Mouse (Mus musculus): Measurements from ENCODE around the gene Dvl3. TPM values are rescaled to one million over a fixed set of nuclear protein-coding genes. Genes with fewer than 3 reads are reported as not detected.

The Dvl3 gene
- total and polyA plus RNA-seq, 3 experiments: 1.9 to 16.9 (median 7.7) TPM

DNA sequence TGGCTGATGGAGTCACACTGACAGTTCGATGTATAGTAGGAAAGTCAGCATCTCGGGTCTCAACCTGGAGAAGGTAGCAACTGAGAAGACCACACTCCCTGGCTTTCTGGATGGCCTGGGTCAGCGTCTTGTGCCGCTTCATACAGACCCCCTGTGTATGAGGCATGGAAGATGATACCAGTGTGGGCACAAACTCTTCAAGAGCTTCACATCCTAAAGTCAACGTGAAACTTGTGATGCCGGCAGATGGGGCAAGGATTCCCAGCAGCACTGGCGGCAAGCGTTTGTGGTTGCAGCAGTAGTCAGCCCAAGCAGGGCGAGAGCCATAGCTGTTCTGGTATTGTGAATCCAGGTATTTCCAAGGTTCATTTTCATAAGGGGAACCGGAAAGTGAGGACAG is 28.9 kb downstream of the Dvl3 start:
- Histone ChIP-seq H3K4me3 (replicated peaks in 1 of 3; ENCODE audit: low read depth in 2 of 3, low read length in 2 of 3, poor library complexity in 1 of 3) (no peak overlapping the region), H3K36me3 (replicated peaks in 1 of 2; ENCODE audit: control insufficient read depth in 1 of 2, insufficient read depth in 1 of 2, low read length in 1 of 2) (peaks cover 56 to 65% of the 10 kb centered on the region in 2 experiments), H3K9me3 (replicated peaks; ENCODE audit: low read length) (peaks cover 4% of the 10 kb centered on the region), H3K4me1 (ENCODE audit: control insufficient read depth in 1 of 2, insufficient read depth in 2 of 2) (peaks cover 2 to 20% of the 10 kb centered on the region in 2 experiments), H3K4me2 (ENCODE audit: insufficient read depth, low read depth, poor library complexity, severe bottlenecking) (no peak overlapping the region), H3K27ac (ENCODE audit: insufficient read depth, low read depth) (no peak overlapping the region), H3K79me2 (replicated peaks; ENCODE audit: control insufficient read depth, extremely low read depth, insufficient read depth, poor library complexity, severe bottlenecking) (peaks cover 19% of the 10 kb centered on the region), H3K27me3 (replicated peaks) (no peaks in the 10 kb centered on the region), H3K9ac (ENCODE audit: insufficient read depth, low read depth) (no peak overlapping the region)
- TF ChIP-seq ZNF384 (IDR thresholded peaks at IDR 0.05; ENCODE audit: low read depth, low read length) (no peak), SIN3A (IDR thresholded peaks at IDR 0.05; ENCODE audit: low read length) (no peak), NRF1 (IDR thresholded peaks at IDR 0.05; ENCODE audit: low read depth, low read length) (no peak), BHLHE40 (IDR thresholded peaks at IDR 0.05; ENCODE audit: low read depth, low read length) (no peak), MEF2A (IDR thresholded peaks at IDR 0.05; ENCODE audit: borderline replicate concordance, low read depth, low read length) (no peak), ZKSCAN1 (IDR thresholded peaks at IDR 0.05; ENCODE audit: borderline replicate concordance, low read depth, low read length) (no peak), MAFK (IDR thresholded peaks at IDR 0.05; ENCODE audit: insufficient replicate concordance, low read length) (no peak), NELFE (IDR thresholded peaks at IDR 0.05; ENCODE audit: low read depth, low read length) (no peak), POLR2A (IDR thresholded peaks at IDR 0.05; ENCODE audit: low read depth, low read length) (no peak), RAD21 (IDR thresholded peaks at IDR 0.05; ENCODE audit: low read depth, low read length) (no peak), CHD1 (IDR thresholded peaks at IDR 0.05; ENCODE audit: low read depth, low read length) (no peak), EP300 (IDR thresholded peaks at IDR 0.05; ENCODE audit: low read length) (no peak), HCFC1 (IDR thresholded peaks at IDR 0.05; ENCODE audit: low read depth, low read length) (no peak), ZC3H11A (IDR thresholded peaks at IDR 0.05; ENCODE audit: low read depth, low read length) (no peak), PAX5 (IDR thresholded peaks at IDR 0.05; ENCODE audit: low read length) (no peak), USF1 (IDR thresholded peaks at IDR 0.05; ENCODE audit: low read depth, low read length) (no peak), CHD2 (IDR thresholded peaks at IDR 0.05; ENCODE audit: low read length) (no peak)
- dilution Hi-C loops (cut with MboI; ENCODE audit: extremely low pct_ligation_motif_present, extremely low pct_unique_long_range_greater_than_20kb, low sequenced_read_pairs) (no loop called here), in situ Hi-C loops (cut with MboI; ENCODE audit: low pct_ligation_motif_present, low pct_unique_long_range_greater_than_20kb, low sequenced_read_pairs) (loop anchor here (5.0 kb wide), 2 partner anchors 38 to 67 kb away; partner anchors contain the start of genes Alg3, Eef1akmt4 and Gm49333)
- no peak for DNase-seq (ENCODE audit: extremely low read depth)

DNA sequence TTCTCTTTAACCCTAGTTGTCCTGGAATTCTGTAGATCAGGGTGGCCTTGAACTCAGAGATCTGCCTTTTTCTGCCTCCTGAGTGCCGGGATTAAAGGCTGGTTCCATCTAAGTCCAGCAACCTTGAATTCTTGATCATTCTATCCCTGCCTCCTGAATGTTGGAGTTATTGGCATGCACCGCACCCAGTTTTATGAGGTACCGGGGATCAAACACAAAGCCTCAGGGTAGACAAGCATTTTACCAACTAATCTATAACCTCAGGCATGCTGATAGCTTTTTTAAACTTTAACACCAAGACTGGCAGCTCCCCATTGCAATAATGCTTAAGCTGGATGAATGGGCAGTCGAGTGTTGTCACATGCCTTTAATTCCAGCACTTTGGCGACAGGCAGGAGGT is 30.6 kb downstream of the Dvl3 start:
- Histone ChIP-seq H3K9ac (ENCODE audit: insufficient read depth, low read depth) (peak overlapping the region; percentile 66), H3K27ac (ENCODE audit: insufficient read depth, low read depth) (no peak overlapping the region; the same call in 1 of the 2 replicates), H3K79me2 (replicated peaks; ENCODE audit: control insufficient read depth, extremely low read depth, insufficient read depth, poor library complexity, severe bottlenecking) (peaks cover 19% of the 10 kb centered on the region), H3K36me3 (replicated peaks in 1 of 2; ENCODE audit: control insufficient read depth in 1 of 2, insufficient read depth in 1 of 2, low read length in 1 of 2) (peaks cover 55 to 64% of the 10 kb centered on the region in 2 experiments), H3K27me3 (replicated peaks) (no peaks in the 10 kb centered on the region), H3K4me3 (replicated peaks in 1 of 3; ENCODE audit: low read depth in 2 of 3, low read length in 2 of 3, poor library complexity in 1 of 3) (peak overlapping the region; percentile 64 to 93 (median 79)), H3K4me2 (ENCODE audit: insufficient read depth, low read depth, poor library complexity, severe bottlenecking) (peak overlapping the region; percentile 61), H3K4me1 (ENCODE audit: control insufficient read depth in 1 of 2, insufficient read depth in 2 of 2) (peaks cover 2 to 20% of the 10 kb centered on the region in 2 experiments), H3K9me3 (replicated peaks; ENCODE audit: low read length) (peaks cover 4% of the 10 kb centered on the region)
- DNase-seq (ENCODE audit: extremely low read depth): no peak
- in situ Hi-C loops (cut with MboI; ENCODE audit: low pct_ligation_motif_present, low pct_unique_long_range_greater_than_20kb, low sequenced_read_pairs) (loop anchor here (5.0 kb wide), 2 partner anchors 40 to 65 kb away; partner anchors contain the start of genes Alg3, Eef1akmt4 and Gm49333), dilution Hi-C loops (cut with MboI; ENCODE audit: extremely low pct_ligation_motif_present, extremely low pct_unique_long_range_greater_than_20kb, low sequenced_read_pairs) (no loop called here)
- TF ChIP-seq ZC3H11A (IDR thresholded peaks at IDR 0.05; ENCODE audit: low read depth, low read length): no peak
- TF ChIP-seq BHLHE40 (IDR thresholded peaks at IDR 0.05; ENCODE audit: low read depth, low read length): no peak
- TF ChIP-seq ZMIZ1 (IDR thresholded peaks at IDR 0.05; ENCODE audit: low read depth, low read length): no peak
- TF ChIP-seq JUN (IDR thresholded peaks at IDR 0.05; ENCODE audit: insufficient read depth, low read depth, low read length): no peak
- no peak for TF ChIP-seq USF1 (IDR thresholded peaks at IDR 0.05; ENCODE audit: low read depth, low read length)
- no peak for TF ChIP-seq UBTF (IDR thresholded peaks at IDR 0.05; ENCODE audit: low read depth, low read length)
- no peak for TF ChIP-seq ETS1 (conservative IDR thresholded peaks at IDR 0.05; ENCODE audit: low read depth, low read length)
- no peak for TF ChIP-seq TBP (conservative IDR thresholded peaks at IDR 0.05; ENCODE audit: low read depth, low read length)
- no peak for TF ChIP-seq MAFK (IDR thresholded peaks at IDR 0.05; ENCODE audit: insufficient replicate concordance, low read length)
- TF ChIP-seq NRF1 (IDR thresholded peaks at IDR 0.05; ENCODE audit: low read depth, low read length): no peak
- TF ChIP-seq RCOR1 (conservative IDR thresholded peaks at IDR 0.05; ENCODE audit: low read depth, low read length): no peak
- no peak for TF ChIP-seq RAD21 (IDR thresholded peaks at IDR 0.05; ENCODE audit: low read depth, low read length)
- no peak for TF ChIP-seq E2F4 (IDR thresholded peaks at IDR 0.05; ENCODE audit: insufficient replicate concordance, low read depth, low read length)
- TF ChIP-seq GABPA (IDR thresholded peaks at IDR 0.05; ENCODE audit: insufficient replicate concordance, low read depth, low read length): no peak

All from CH12.LX (cell line).